Mouse (Mus musculus) retina, embryonic 14.5 days (tissue): ENCODE measurements around the gene Pcyt2.

Source experiments
- DNase-seq: peaks from one replicate; pipeline ENCODE4 v3.0.0-alpha.2; 2015; ENCODE audit warnings: low spot score

The Pcyt2 gene

GRCm38 (mm10) chr11:120581490-120582267, 36.1 kb downstream of the Pcyt2 start, which contains the start of gene Arhgdia:
Gene Arhgdia, minus strand, starts transcription at chr11:120581624.
- peak; percentile 89 for DNase-seq

GRCm38 (mm10) chr11:120580871-120581331, 36.8 kb downstream of the Pcyt2 start:
- peak; percentile 45 for DNase-seq

- no peak for DNase-seq
Measured at GRCm38 (mm10) chr11:120580190-120580589, 37.5 kb downstream of the Pcyt2 start.

- peak; percentile 93 for DNase-seq
Measured at GRCm38 (mm10) chr11:120579316-120580107, 38.2 kb downstream of the Pcyt2 start.

GRCm38 (mm10) chr11:120578694-120579243, 39.0 kb downstream of the Pcyt2 start:
- DNase-seq: no peak

- no peak for DNase-seq
Measured at GRCm38 (mm10) chr11:120578024-120578693, 39.6 kb downstream of the Pcyt2 start.

- DNase-seq: peak; percentile 54
Measured at GRCm38 (mm10) chr11:120577211-120578023, 40.3 kb downstream of the Pcyt2 start.

- DNase-seq: no peak
Measured at GRCm38 (mm10) chr11:120576365-120576981, 41.3 kb downstream of the Pcyt2 start.

GRCm38 (mm10) chr11:120575940-120576339, 41.8 kb downstream of the Pcyt2 start:
- no peak for DNase-seq

- no peak for DNase-seq
Measured at GRCm38 (mm10) chr11:120575046-120575445, 42.7 kb downstream of the Pcyt2 start.

GRCm38 (mm10) chr11:120574278-120574600, 43.5 kb downstream of the Pcyt2 start:
- no peak for DNase-seq

GRCm38 (mm10) chr11:120573585-120574277, 44.0 kb downstream of the Pcyt2 start:
- no peak for DNase-seq

GRCm38 (mm10) chr11:120572752-120573584, 44.8 kb downstream of the Pcyt2 start, which contains the start of gene P4hb:
Gene P4hb, minus strand, starts transcription at chr11:120573253.
- peak; percentile 100 for DNase-seq

- no peak for DNase-seq
Measured at GRCm38 (mm10) chr11:120572417-120572751, 45.4 kb downstream of the Pcyt2 start.

- DNase-seq: peak; percentile 13
Measured at GRCm38 (mm10) chr11:120571754-120572416, 45.9 kb downstream of the Pcyt2 start.

GRCm38 (mm10) chr11:120571122-120571521, 46.6 kb downstream of the Pcyt2 start:
- no peak for DNase-seq

GRCm38 (mm10) chr11:120568324-120568723, 49.4 kb downstream of the Pcyt2 start:
- DNase-seq: no peak

- no peak for DNase-seq
Measured at GRCm38 (mm10) chr11:120565114-120565513, 52.6 kb downstream of the Pcyt2 start.

- DNase-seq: no peak
Measured at GRCm38 (mm10) chr11:120562949-120563348, 54.8 kb downstream of the Pcyt2 start.
